Mouse (Mus musculus) left cerebral cortex, adult 18-20 months (tissue): ENCODE measurements around the gene Cyp2d10. TPM values are rescaled to one million over a fixed set of nuclear protein-coding genes. Genes with fewer than 3 reads are reported as not detected.
"Not testable (repeated sequence)": the region's sequence is repeated elsewhere in the genome, so short reads cannot be mapped to it uniquely, and the experiment has no call there.

ENCODE experiments used
- DNase-seq, 2 experiments: peaks; one replicate each; pipeline ENCODE4 v3.0.0; 2021 to 2022; ENCODE audit warnings: low spot score in 2 of 2, mixed read lengths in 1 of 2
- long read RNA-seq, 2 experiments: library from polyadenylated mRNA; stranded (forward); transcript quantifications; one replicate each; pipeline ENCODE4 v2.0.0; 2021
- total RNA-seq, 2 experiments: library from RNA; stranded (reverse); gene quantifications; 2 replicates each; pipeline ENCODE4 v1.2.3; 2021

Cyp2d10 gene
- under 1 TPM in 1 of 2 experiments, not detected in 1; 0.46 TPM for total RNA-seq
- long read RNA-seq, experiment 1, result 0 reads
- long read RNA-seq, experiment 2, result 0 reads

DNA sequence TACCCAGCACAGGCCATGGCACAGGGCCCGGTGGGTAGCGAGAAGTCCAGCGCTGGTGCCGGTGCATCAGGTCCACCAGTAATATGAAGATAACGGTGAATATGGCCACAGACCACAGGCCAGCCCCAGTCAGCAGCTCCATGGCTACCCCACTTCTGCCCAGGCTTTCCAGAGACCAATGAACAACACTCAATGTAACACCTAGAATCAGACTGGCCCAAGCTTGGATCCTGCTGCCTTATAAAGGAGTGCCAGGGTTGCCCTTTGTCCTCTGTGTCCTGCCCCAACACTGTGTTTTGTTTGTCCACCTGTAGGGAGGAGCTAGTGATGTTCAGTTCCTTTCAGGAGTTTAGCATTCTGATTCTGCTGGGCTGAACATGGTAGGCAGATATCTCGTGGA lies at the start of gene Cyp2d10:
Gene Cyp2d10, minus strand, starts transcription at position 215 of the 400 bp plus-strand sequence.
- no peak for DNase-seq

DNA sequence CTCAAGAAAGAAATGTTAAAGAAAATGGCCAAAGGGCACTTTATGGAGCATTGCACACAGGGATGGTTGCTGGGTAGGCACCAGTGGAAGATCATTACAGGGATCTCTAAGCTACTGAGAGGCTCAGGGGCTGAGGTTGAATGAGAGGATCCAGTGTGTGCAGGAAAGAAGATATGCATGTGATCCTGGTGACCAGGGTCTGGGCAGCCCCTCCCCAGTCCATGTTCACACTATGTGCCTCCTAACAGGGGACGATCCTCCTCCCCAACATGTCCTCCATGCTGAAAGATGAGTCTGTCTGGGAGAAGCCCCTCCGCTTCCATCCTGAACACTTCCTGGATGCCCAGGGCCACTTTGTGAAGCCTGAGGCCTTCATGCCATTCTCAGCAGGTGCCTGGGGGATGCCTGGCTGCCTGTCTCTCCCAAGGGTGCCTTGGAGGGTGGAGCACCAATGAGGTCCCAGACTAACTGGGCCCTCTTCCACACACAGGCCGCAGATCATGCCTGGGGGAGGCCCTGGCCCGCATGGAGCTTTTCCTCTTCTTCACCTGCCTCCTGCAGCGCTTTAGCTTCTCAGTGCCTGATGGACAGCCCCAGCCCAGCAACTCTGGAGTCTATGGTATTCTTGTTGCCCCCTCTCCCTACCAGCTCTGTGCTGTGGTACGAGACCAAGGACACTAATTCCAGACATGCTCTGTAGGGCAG lies 49.2 kb upstream of the Cyp2d10 start:
- not testable (repeated sequence) for DNase-seq

GRCm38 (mm10) chr15:82453501-82453900 lies 46.5 kb upstream of the Cyp2d10 start:
- not testable (repeated sequence) for DNase-seq

- not testable (repeated sequence) for DNase-seq
Observed at GRCm38 (mm10) chr15:82452133-82452532, 45.1 kb upstream of the Cyp2d10 start.

- not testable (repeated sequence) for DNase-seq
Observed at GRCm38 (mm10) chr15:82450045-82450444, 43.0 kb upstream of the Cyp2d10 start.

DNA sequence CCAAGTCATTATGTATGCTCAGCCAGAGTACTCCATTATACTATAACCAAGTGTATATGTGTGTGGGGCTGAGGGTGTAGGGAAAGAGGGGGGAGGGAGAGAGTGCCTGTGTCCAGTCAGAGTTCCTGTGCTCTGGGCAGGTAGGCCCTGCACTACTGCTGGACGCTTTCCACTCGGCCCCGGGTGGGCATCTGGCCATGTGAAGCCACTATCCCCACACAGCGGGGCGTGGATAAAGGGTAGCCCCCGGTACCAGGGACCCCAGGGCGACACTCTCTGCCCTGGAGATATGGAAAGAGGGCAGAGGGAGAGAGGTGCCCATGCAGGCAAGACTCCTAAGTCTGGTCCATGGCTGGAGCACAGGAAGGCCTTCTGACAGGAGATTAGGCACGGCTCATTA lies 38.2 kb upstream of the Cyp2d10 start:
- DNase-seq, result no peak

DNA sequence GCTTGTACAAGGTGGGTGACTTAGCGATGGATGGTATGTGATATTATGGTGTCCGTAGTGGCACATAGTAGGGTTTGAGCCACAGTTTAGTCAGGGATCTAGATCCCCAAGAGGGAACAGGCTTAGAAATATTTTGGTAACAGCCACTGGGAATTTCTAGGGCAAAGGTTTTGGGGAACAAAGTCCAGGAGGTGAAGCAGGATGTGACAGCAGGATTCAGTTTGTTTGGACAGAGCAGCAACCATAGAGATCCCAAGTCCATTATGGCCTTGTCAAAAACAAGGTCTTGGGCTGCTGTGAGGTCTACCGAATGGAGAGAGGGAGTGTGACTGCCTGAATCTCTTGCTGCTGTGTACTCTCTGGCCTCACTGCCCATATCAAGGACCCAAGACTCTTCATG lies 36.7 kb upstream of the Cyp2d10 start:
- DNase-seq, result no peak

GRCm38 (mm10) chr15:82437975-82438617 lies 31.1 kb upstream of the Cyp2d10 start:
- DNase-seq, result no peak

- DNase-seq, result no peak
Observed at GRCm38 (mm10) chr15:82435606-82436005, 28.6 kb upstream of the Cyp2d10 start.

DNA sequence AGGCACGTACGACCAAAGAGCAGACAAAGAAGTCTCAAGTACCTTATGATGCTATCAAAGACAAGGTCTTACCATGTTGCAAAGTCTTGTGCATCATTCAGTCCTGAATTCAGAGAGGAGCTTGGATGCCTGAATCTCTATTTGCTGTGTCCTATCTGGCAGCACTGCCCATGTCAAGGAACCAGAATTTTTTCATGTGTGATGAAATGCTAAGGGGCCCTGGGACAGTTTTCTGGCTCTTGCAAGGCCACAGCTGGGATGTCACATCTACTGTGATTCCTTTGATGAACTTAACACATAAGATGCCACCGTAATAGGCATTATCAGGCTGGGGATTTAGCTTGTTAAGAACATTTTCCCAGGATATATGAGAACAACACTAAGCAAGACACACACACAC lies 28.0 kb upstream of the Cyp2d10 start:
- no peak for DNase-seq

DNA sequence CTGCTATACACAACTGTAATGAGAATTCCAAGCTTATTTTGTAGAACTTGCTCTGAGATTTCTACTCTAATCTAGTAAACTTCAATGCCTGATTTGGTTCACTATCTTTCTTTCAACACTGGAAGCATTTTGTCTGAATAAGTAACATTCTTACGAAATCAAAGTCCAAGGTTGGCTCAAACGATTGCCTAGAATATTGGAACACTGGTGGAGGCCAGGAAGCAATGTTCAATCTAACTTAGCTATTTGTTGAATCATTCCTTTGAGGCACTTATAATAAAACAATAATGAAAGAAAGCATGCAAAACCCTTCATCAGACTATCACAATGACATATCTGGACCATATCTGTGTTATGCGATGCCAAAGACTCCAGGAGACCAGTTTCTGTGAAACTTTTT lies 27.5 kb upstream of the Cyp2d10 start:
- no peak for DNase-seq

GRCm38 (mm10) chr15:82433621-82434020 lies 26.6 kb upstream of the Cyp2d10 start:
- DNase-seq, result no peak

DNA sequence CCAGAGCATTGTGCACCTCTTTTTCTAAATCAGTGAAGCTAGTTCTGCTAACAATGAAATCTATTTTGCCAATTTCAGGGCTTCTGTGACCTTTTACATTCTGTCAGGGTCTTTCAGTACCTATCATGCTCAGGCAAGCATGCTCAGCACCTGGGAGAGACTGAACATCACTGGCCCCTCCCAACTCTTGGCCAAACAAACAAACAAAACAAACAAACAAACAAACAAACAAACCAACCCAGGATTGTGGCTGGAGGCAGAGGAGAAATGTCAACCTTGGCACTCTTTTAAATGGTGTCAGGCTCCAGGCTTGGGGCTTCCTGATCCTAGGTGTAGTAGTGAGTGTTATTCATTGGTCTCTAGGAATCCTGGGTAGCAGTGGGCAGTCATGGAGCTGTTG lies 26.1 kb upstream of the Cyp2d10 start, which contains the start of gene Cyp2d9:
Gene Cyp2d9, plus strand, starts transcription at position 301 of the 400 bp plus-strand sequence.
- no peak for DNase-seq

DNA sequence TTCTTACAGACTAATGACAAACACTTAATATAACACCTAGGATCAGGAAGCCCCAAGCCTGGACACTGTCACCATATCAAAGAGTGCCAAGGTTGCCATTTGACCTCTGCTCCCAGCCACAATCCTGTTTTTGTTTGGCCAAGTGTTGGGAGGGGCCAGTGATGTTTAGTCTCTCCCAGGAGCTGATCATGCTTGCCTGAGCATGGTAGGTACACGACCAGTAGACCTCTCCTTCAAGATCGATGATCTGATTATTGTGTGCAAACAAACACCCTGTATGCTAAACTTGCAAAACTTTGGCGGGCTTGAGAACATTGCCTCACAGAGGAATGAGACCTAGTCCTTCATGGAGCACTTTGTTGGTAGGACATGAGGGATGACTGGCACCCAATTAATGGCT lies 16.5 kb upstream of the Cyp2d10 start:
- no peak for DNase-seq

DNA sequence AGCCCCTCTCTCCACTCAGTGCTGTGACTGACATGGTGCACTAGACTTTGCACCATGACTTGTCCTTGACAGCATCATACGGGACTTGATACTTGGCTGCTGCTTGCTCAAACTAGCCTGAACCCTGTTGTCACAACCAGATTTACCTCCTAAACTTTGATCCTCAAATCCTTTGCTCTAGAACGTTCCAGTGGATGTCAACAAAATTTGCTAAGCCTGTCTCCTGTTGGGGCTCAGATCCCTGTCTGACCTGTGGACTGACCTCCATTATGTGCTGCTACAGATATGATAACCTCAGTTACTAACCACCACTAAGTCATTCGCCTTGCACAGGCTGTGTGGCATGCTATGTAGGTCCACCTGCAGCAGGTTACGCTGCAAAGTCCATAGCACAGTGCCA lies 15.9 kb upstream of the Cyp2d10 start:
- DNase-seq, result no peak

DNA sequence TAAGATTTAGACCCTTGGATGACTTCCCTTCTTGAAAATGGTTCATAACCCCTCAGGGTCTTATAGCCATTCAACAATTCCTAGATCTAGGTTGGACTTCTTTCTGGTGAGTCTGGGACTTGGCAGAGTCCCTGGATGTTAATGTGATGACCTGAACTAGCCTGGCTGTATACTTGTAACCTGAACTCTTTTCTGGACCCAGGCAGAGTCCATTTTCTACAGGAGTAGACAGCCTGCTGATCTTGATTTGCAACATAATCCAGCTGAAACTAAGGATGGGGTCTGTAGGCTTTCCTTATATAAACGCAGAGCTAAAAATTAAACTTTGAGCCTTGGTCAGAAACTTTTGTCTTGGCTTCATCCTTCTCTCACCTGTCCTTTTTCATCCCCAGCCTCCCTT lies 11.6 kb upstream of the Cyp2d10 start:
- no peak for DNase-seq

GRCm38 (mm10) chr15:82416797-82417789 lies 10.1 kb upstream of the Cyp2d10 start:
- DNase-seq, result peak; percentile 76 to 88

DNA sequence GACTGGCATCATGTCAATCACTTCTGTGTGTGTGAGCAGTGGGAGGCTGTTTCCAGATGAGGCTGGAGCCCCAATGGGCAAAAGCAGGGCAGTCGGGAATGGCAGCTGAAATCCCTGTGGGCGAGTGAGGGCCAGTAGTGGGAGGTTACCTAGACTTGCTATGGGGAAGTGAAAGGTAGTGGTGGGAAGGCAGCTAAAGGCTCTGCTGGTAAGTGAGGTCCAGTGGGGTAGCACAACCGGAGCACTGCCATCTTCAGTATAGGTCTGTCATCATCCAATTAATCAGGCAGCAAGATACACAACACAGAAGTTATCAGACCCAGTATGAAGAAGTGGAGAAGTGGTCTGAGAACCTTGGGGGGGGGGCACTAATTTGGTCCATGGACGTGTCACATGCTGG lies 541 bp upstream of the Cyp2d10 start:
- DNase-seq, result no peak

- no peak for DNase-seq
Observed at GRCm38 (mm10) chr15:82404163-82404562, 2.8 kb downstream of the Cyp2d10 start.

- no peak for DNase-seq
Observed at GRCm38 (mm10) chr15:82403606-82404005, 3.4 kb downstream of the Cyp2d10 start.

- no peak for DNase-seq
Observed at GRCm38 (mm10) chr15:82402741-82403140, 4.3 kb downstream of the Cyp2d10 start.
